Mouse (Mus musculus) kidney, postnatal 0 days (tissue): ENCODE measurements around the gene Cpeb1. TPM values are rescaled to one million over a fixed set of nuclear protein-coding genes. Genes with fewer than 3 reads are reported as not detected.

Source experiments
- ATAC-seq: fragments of 200-750 bp; cut with Nextera tagmentation; replicated peaks from 2 replicates; pipeline ENCODE4 v1.8.0; 2017; ENCODE audit warnings: low read depth, moderate number of reproducible peaks, moderate TSS enrichment, moderate library complexity; ENCODE audit not compliant: low FRiP score
- DNase-seq: peaks from one replicate; pipeline ENCODE4 v3.0.0-alpha.2; 2016; ENCODE audit warnings: low spot score
- H3K27ac ChIP-seq: fragments of 300-500 bp; sonication (generic); 2 replicates; pipeline ENCODE4 v1.5.1; 2014; ENCODE audit warnings: mild to moderate bottlenecking
- H3K27me3 ChIP-seq: fragments of 300-500 bp; sonication (generic); 2 replicates; pipeline ENCODE4 v1.6.1; 2014; ENCODE audit warnings: low read length, mixed read lengths; ENCODE audit not compliant: insufficient read depth
- H3K36me3 ChIP-seq: fragments of 300-500 bp; sonication (generic); 2 replicates; pipeline ENCODE4 v1.6.1; 2014; ENCODE audit warnings: low read length, mixed read lengths; ENCODE audit not compliant: insufficient read depth
- H3K4me1 ChIP-seq: fragments of 300-500 bp; sonication (generic); replicated peaks from 2 replicates; pipeline ENCODE4 v1.6.1; 2014; ENCODE audit warnings: antibody characterized with exemption, low read length, mixed read lengths; ENCODE audit not compliant: insufficient read depth
- H3K4me2 ChIP-seq: fragments of 300-500 bp; sonication (generic); 2 replicates; pipeline ENCODE4 v1.6.1; 2014; ENCODE audit warnings: mild to moderate bottlenecking, low read length, moderate library complexity, mixed read lengths
- H3K4me3 ChIP-seq: fragments of 300-500 bp; sonication (generic); replicated peaks from 2 replicates; pipeline ENCODE4 v1.5.1; 2014; ENCODE audit warnings: low read depth, low read length
- H3K9ac ChIP-seq: fragments of 300-500 bp; sonication (generic); 2 replicates; pipeline ENCODE4 v1.6.1; 2014; ENCODE audit warnings: low read depth, low read length
- H3K9me3 ChIP-seq: fragments of 300-500 bp; sonication (generic); replicated peaks from 2 replicates; pipeline ENCODE4 v1.6.1; 2016; ENCODE audit warnings: low read length, inconsistent platforms, mixed read lengths
- CTCF ChIP-seq: IDR thresholded peaks from 2 replicates; pipeline ENCODE4 v1.5.1; 2016; ENCODE audit warnings: antibody characterized with exemption, low read depth, mild to moderate bottlenecking, moderate library complexity
- WGBS: fragments of 180-500 bp; shearing (Covaris S2); extraction: QIAGEN DNeasy Blood & Tissue Kit; methylation state at CpG from one replicate; pipeline ENCODE4 v1.1.7; 2014; 5-methylcytosine and 5-hydroxymethylcytosine counted together
- polyA plus RNA-seq: library from polyadenylated mRNA; unstranded; fragments of >200 nt; fragmentation: Nextera tagmentation; extraction: Ambion mirVana; gene quantifications from 2 replicates; pipeline ENCODE4 v1.2.1, GENCODE M21; 2015

Cpeb1 gene
- polyA plus RNA-seq, 1 experiment from 2014 or later: 0.39 TPM

DNA sequence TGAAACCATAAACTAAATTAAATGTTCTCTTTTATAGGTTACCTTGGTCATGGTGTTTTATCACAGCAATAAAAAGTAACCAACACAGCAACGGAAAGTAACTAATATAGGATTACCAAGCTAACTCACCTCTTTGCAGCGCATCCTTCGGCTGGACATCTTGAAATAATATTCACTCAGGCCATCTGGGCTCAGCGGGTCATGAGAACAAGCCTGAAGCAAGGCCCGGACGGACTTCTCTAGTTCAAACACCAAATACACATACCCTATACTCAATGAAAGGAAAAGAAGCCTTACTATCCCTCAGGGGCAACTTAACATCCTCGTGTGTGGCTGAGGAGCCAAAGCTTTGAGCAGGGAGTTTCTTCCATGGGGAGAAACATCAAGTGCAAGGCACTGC is 99.5 kb downstream of the Cpeb1 start:
- Histone ChIP-seq H3K9ac (no peak overlapping the region), H3K4me1 (no peaks in the 10 kb centered on the region), H3K36me3 (no peaks in the 10 kb centered on the region), H3K9me3 (no peaks in the 10 kb centered on the region), H3K4me2 (no peak overlapping the region), H3K27ac (no peak overlapping the region), H3K27me3 (no peaks in the 10 kb centered on the region), H3K4me3 (no peak overlapping the region)
- no peak for TF ChIP-seq CTCF
- WGBS: 68% methylated on average over 7 of the region's 7 CpGs
- ATAC-seq: no peak
- DNase-seq: no peak

GRCm38 (mm10) chr7:81351826-81352225 is 103.4 kb downstream of the Cpeb1 start:
- WGBS: 77% methylated on average over 4 of the region's 4 CpGs
- DNase-seq: no peak
- no peaks in the 10 kb centered on the region for H3K4me1 ChIP-seq
- H3K9ac ChIP-seq: no peak overlapping the region
- no peak overlapping the region for H3K4me2 ChIP-seq
- no peaks in the 10 kb centered on the region for H3K36me3 ChIP-seq
- TF ChIP-seq CTCF: no peak
- H3K4me3 ChIP-seq: no peak overlapping the region
- H3K27me3 ChIP-seq: no peaks in the 10 kb centered on the region
- no peaks in the 10 kb centered on the region for H3K9me3 ChIP-seq
- no peak for ATAC-seq
- H3K27ac ChIP-seq: no peak overlapping the region

DNA sequence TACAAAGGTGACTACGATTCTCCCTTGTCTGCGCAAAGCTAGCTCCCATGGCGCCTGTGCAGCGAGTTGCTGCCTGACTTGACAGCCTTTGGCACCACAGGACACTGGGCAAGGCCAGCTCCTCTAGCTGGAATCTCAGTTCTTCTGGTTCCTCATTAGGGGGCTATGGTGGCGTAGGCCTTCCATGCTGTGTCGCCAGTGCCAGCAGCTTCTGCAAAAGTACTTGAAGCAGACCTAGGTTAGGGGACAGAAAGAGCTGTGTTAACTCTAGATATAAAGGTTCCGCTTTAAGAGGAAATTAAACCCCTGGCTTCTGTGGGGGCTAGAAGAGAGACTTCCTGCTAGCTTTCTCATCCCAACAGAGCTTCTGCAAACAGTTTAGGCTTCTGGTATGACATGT is 107.1 kb downstream of the Cpeb1 start:
- DNase-seq (no peak), ATAC-seq (no peak)
- peaks cover 9% of the 10 kb centered on the region; the same call in 1 of the 2 replicates for H3K4me1 ChIP-seq
- H3K27me3 ChIP-seq: no peaks in the 10 kb centered on the region
- no peak overlapping the region for H3K4me3 ChIP-seq
- H3K9ac ChIP-seq: no peak overlapping the region
- H3K9me3 ChIP-seq: no peaks in the 10 kb centered on the region
- H3K4me2 ChIP-seq: no peak overlapping the region
- no peak overlapping the region for H3K27ac ChIP-seq
- TF ChIP-seq CTCF: no peak
- 67% methylated on average over 7 of the region's 7 CpGs for WGBS
- peaks cover 4% of the 10 kb centered on the region; the same call in 1 of the 2 replicates for H3K36me3 ChIP-seq

GRCm38 (mm10) chr7:81345447-81346170 is 109.7 kb downstream of the Cpeb1 start:
- Histone ChIP-seq H3K4me1 (peaks cover 12% of the 10 kb centered on the region; the same call in 1 of the 2 replicates), H3K27me3 (no peaks in the 10 kb centered on the region), H3K4me2 (peak overlapping the region; percentile 54), H3K9ac (peak overlapping the region; percentile 51; the same call in 1 of the 2 replicates), H3K9me3 (no peaks in the 10 kb centered on the region), H3K4me3 (peak overlapping the region; percentile 90), H3K36me3 (peaks cover 21% of the 10 kb centered on the region), H3K27ac (peak overlapping the region; percentile 54; the same call in 1 of the 2 replicates)
- ATAC-seq: no peak; the same call in 1 of the 2 replicates
- TF ChIP-seq CTCF: no peak
- no peak for DNase-seq
- 63% methylated on average over 15 of the region's 15 CpGs for WGBS

GRCm38 (mm10) chr7:81344544-81345446 is 110.5 kb downstream of the Cpeb1 start, which contains the start of gene Rps17:
TSS of gene Rps17 (minus strand) at chr7:81345254.
- under 1% methylated on average over 85 of the region's 85 CpGs for whole genome bisulfite sequencing
- Histone ChIP-seq H3K27me3 (no peaks in the 10 kb centered on the region), H3K36me3 (peaks cover 29% of the 10 kb centered on the region), H3K9me3 (no peaks in the 10 kb centered on the region), H3K27ac (peak within 1 kb of the TSS; percentile 85), H3K9ac (peak within 1 kb of the TSS; percentile 90), H3K4me3 (peak within 1 kb of the TSS; percentile 90), H3K4me1 (peaks cover 12% of the 10 kb centered on the region; the same call in 1 of the 2 replicates), H3K4me2 (peak within 1 kb of the TSS; percentile 86)
- peak; percentile 80 for ATAC-seq
- peak; percentile 99 for TF ChIP-seq CTCF
- DNase-seq: peak; percentile 95

- Histone ChIP-seq H3K9me3 (no peaks in the 10 kb centered on the region), H3K4me2 (peak overlapping the region; percentile 86), H3K36me3 (peaks cover 31% of the 10 kb centered on the region), H3K4me1 (peaks cover 12% of the 10 kb centered on the region; the same call in 1 of the 2 replicates), H3K27ac (no peak overlapping the region), H3K9ac (peak overlapping the region; percentile 90), H3K27me3 (no peaks in the 10 kb centered on the region), H3K4me3 (peak overlapping the region; percentile 90)
- ATAC-seq (no peak), DNase-seq (no peak)
- 3% methylated on average over 10 of the region's 10 CpGs for WGBS
- TF ChIP-seq CTCF: no peak
Observed at GRCm38 (mm10) chr7:81343831-81344230, 111.4 kb downstream of the Cpeb1 start.
